Mouse (Mus musculus) midbrain, embryonic 16.5 days (tissue): ENCODE measurements around the gene Sec22a. TPM values are rescaled to one million over a fixed set of nuclear protein-coding genes. Genes with fewer than 3 reads are reported as not detected.

ENCODE experiments used
- ATAC-seq: fragments of 200-750 bp; cut with Nextera tagmentation; 2 replicates; pipeline ENCODE4 v1.8.0; 2017; ENCODE audit warnings: moderate TSS enrichment
- H3K27ac ChIP-seq: fragments of 300-500 bp; sonication (generic); 2 replicates; pipeline ENCODE4 v1.5.1; 2014; ENCODE audit warnings: mild to moderate bottlenecking, low read length, mixed read lengths
- H3K27me3 ChIP-seq: fragments of 300-500 bp; sonication (generic); 2 replicates; pipeline ENCODE4 v1.6.1; 2014; ENCODE audit warnings: low read depth, low read length, mixed read lengths; ENCODE audit not compliant: control insufficient read depth, insufficient read depth
- H3K36me3 ChIP-seq: fragments of 300-500 bp; sonication (generic); 2 replicates; pipeline ENCODE4 v1.6.1; 2014; ENCODE audit warnings: mild to moderate bottlenecking, low read length, moderate library complexity, mixed read lengths; ENCODE audit not compliant: control insufficient read depth, insufficient read depth
- H3K4me1 ChIP-seq: fragments of 300-500 bp; sonication (generic); 2 replicates; pipeline ENCODE4 v1.6.1; 2014; ENCODE audit warnings: mild to moderate bottlenecking, low read length, mixed read lengths; ENCODE audit not compliant: control insufficient read depth, insufficient read depth
- H3K4me2 ChIP-seq: fragments of 300-500 bp; sonication (generic); 2 replicates; pipeline ENCODE4 v1.6.1; 2014; ENCODE audit warnings: mild to moderate bottlenecking, low read length, mixed read lengths
- H3K4me3 ChIP-seq: fragments of 300-500 bp; sonication (generic); 2 replicates; pipeline ENCODE4 v1.5.1; 2014; ENCODE audit warnings: low read depth, mild to moderate bottlenecking, low read length, moderate library complexity, mixed read lengths
- H3K9ac ChIP-seq: fragments of 300-500 bp; sonication (generic); 2 replicates; pipeline ENCODE4 v1.6.1; 2014; ENCODE audit warnings: low read depth, low read length, mixed read lengths
- H3K9me3 ChIP-seq: fragments of 300-500 bp; sonication (generic); replicated peaks from 2 replicates; pipeline ENCODE4 v1.6.1; 2014; ENCODE audit warnings: mild to moderate bottlenecking, low read length, mixed read lengths; ENCODE audit not compliant: control insufficient read depth, poor library complexity, severe bottlenecking
- WGBS: fragments of 180-500 bp; shearing (Covaris S2); extraction: QIAGEN DNeasy Blood & Tissue Kit; methylation state at CpG from one replicate; pipeline ENCODE4 v1.1.7; 2014; 5-methylcytosine and 5-hydroxymethylcytosine counted together
- polyA plus RNA-seq: library from polyadenylated mRNA; unstranded; fragments of >200 nt; fragmentation: Nextera tagmentation; extraction: Ambion mirVana; gene quantifications from 2 replicates; pipeline ENCODE4 v1.2.1, GENCODE M21; 2015

Gene Sec22a
- polyA plus RNA-seq, 1 experiment from 2014 or later, result 40.4 TPM

DNA sequence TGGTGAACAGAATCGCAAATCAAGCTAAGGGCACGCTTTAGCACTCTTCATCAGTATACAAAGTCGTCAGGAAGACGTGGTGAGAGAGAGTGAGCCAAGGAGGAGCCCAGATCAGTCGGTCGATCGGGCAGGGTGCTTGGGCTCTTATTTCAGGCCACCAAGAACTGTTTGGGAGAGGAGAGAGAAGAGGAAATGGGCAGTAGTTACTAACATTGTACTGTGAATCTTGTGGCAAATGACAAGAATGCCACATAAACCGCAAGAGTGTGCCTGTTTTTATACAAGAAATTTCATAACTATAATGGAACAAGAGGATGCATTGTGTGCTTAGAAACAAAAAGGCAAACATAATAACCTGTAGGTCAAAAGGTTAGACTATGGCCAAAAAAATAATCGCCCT lies 16.3 kb upstream of the Sec22a start:
- no peaks in the 10 kb centered on the region for H3K36me3 ChIP-seq
- H3K9ac ChIP-seq, result no peak overlapping the region
- H3K4me1 ChIP-seq, result no peaks in the 10 kb centered on the region
- ATAC-seq, result no peak
- no peak overlapping the region for H3K27ac ChIP-seq
- no peak overlapping the region for H3K4me2 ChIP-seq
- WGBS, result 82% methylated on average over 9 of the region's 9 CpGs
- H3K4me3 ChIP-seq, result no peak overlapping the region
- H3K9me3 ChIP-seq, result no peaks in the 10 kb centered on the region
- no peaks in the 10 kb centered on the region for H3K27me3 ChIP-seq

- no peaks in the 10 kb centered on the region for H3K4me1 ChIP-seq
- no peak overlapping the region for H3K9ac ChIP-seq
- no peak overlapping the region for H3K4me3 ChIP-seq
- H3K36me3 ChIP-seq, result no peaks in the 10 kb centered on the region
- no peak overlapping the region for H3K4me2 ChIP-seq
- 85% methylated on average over 3 of the region's 3 CpGs for WGBS
- no peaks in the 10 kb centered on the region for H3K9me3 ChIP-seq
- no peak overlapping the region for H3K27ac ChIP-seq
- no peak for ATAC-seq
- no peaks in the 10 kb centered on the region for H3K27me3 ChIP-seq
Observed at GRCm38 (mm10) chr16:35379344-35379743, 15.6 kb upstream of the Sec22a start.

GRCm38 (mm10) chr16:35364063-35364428 lies 328 bp upstream of the Sec22a start:
- Histone ChIP-seq H3K9me3 (no peaks in the 10 kb centered on the region), H3K4me3 (peak overlapping the region; percentile 71), H3K4me1 (peaks cover 12% of the 10 kb centered on the region), H3K36me3 (peaks cover 3% of the 10 kb centered on the region), H3K9ac (peak overlapping the region; percentile 64), H3K4me2 (peak overlapping the region; percentile 61), H3K27ac (peak overlapping the region; percentile 79), H3K27me3 (no peaks in the 10 kb centered on the region)
- ATAC-seq, result no peak
- WGBS, result 0% methylated on average over 7 of the region's 7 CpGs

DNA sequence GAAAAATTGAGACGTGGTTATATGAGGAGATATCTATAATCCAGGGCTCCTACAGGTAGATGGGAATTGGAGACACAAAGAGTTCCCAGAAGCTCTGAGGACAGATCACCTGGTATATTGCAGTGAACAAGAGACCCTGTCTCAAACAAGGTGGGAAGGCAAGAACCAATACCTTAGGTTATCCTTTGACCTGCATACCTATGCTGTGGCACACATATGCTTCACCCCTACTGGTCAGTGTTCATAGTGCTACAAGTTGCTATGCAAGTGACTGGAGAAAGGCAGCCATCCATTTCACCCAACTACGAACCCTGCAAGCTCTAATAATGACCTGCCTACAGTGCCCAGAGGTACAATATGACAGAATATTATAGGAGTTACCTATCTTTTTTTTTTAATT lies 1.5 kb downstream of the Sec22a start:
- Histone ChIP-seq H3K4me1 (peaks cover 12% of the 10 kb centered on the region), H3K27ac (no peak overlapping the region), H3K4me3 (no peak overlapping the region), H3K9me3 (no peaks in the 10 kb centered on the region), H3K27me3 (no peaks in the 10 kb centered on the region), H3K4me2 (no peak overlapping the region), H3K36me3 (peaks cover 3% of the 10 kb centered on the region), H3K9ac (no peak overlapping the region)
- ATAC-seq, result no peak
- WGBS, result 89% methylated on average over 2 of the region's 2 CpGs

GRCm38 (mm10) chr16:35360593-35360992 lies 3.1 kb downstream of the Sec22a start:
- Histone ChIP-seq H3K4me2 (no peak overlapping the region), H3K9ac (no peak overlapping the region), H3K4me3 (no peak overlapping the region), H3K9me3 (no peaks in the 10 kb centered on the region), H3K27ac (no peak overlapping the region), H3K27me3 (no peaks in the 10 kb centered on the region), H3K36me3 (peaks cover 3% of the 10 kb centered on the region), H3K4me1 (peaks cover 12% of the 10 kb centered on the region)
- ATAC-seq, result no peak
- 29% methylated on average over 6 of the region's 6 CpGs for WGBS

DNA sequence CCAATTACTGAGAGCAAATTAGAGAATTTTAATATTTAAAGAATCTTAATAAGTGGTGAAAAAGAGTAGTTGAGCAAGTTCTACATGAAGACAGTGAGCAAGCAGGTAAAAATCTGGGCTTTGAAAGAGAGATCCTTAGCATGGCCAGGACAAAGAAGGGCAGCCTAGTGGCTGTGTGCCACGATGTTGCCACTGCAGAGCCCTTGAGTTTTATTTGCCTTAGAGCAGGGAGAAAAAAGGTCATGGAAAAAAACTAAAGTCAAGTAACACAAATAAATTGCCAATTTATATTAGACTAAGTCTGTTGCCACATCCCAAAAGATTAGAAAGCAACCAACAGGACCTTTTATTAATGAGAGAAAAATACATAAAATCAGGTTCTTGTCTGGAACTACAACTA lies 6.3 kb downstream of the Sec22a start:
- ATAC-seq, result no peak

DNA sequence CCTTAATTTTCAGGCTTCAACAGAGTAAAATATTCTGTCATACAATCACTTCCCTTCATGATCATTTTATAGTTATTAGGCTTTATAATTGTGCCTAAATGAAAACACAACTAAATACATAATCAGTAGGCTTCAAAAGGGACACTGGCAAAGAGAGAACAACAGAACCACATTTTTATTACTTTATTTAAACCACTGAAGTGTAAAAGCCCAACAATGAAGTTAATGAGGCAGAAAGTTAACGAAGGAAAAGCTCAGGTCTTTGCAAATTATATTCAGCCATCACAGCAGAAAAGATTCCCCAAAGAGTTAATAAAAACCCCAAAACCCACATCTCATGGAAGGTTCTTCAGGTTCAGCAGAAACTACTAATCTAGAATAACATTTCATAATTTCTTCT lies 33.3 kb downstream of the Sec22a start:
- Histone ChIP-seq H3K4me2 (no peak overlapping the region), H3K27ac (no peak overlapping the region), H3K36me3 (no peaks in the 10 kb centered on the region), H3K27me3 (no peaks in the 10 kb centered on the region), H3K9me3 (no peaks in the 10 kb centered on the region), H3K9ac (no peak overlapping the region), H3K4me3 (no peak overlapping the region), H3K4me1 (no peaks in the 10 kb centered on the region)
- no peak for ATAC-seq
- WGBS, result 42% methylated on average over 1 of the region's 1 CpGs

More for the DNA sequence above, 6.3 kb downstream of the Sec22a start:
- no peak overlapping the region for H3K9ac ChIP-seq
- H3K36me3 ChIP-seq, result peaks cover 5% of the 10 kb centered on the region
- H3K27me3 ChIP-seq, result no peaks in the 10 kb centered on the region
- H3K4me3 ChIP-seq, result no peak overlapping the region
- no peaks in the 10 kb centered on the region for H3K9me3 ChIP-seq
- no peak overlapping the region for H3K27ac ChIP-seq
- peaks cover 2% of the 10 kb centered on the region for H3K4me1 ChIP-seq
- H3K4me2 ChIP-seq, result no peak overlapping the region
- WGBS, result 87% methylated on average over 1 of the region's 1 CpGs

DNA sequence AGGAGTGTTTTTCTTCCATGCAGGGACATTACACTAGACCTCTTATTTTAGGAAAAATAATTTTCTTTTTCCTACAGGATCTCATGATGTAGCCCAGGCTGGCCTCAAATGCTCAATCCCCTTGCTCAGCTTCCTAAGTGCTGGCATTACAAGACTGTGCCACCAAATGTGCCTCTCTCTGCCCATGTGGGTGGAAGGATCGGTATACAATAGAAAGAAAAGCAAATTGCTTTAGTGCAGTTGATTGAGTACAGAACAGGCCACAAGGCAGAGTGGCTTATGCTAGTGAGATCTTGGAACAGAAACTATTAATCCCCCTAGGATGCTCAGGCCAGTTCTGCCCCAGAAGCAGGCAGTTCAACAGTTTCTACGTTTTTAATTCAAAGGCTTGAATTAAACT lies 43.9 kb downstream of the Sec22a start:
- Histone ChIP-seq H3K4me1 (no peaks in the 10 kb centered on the region), H3K27me3 (no peaks in the 10 kb centered on the region), H3K4me3 (no peak overlapping the region), H3K27ac (no peak overlapping the region), H3K36me3 (no peaks in the 10 kb centered on the region), H3K4me2 (no peak overlapping the region), H3K9me3 (no peaks in the 10 kb centered on the region), H3K9ac (no peak overlapping the region)
- ATAC-seq, result 0 out of 2 replicates have a peak, but pooled peaks have one; percentile 36
- WGBS, result 79% methylated on average over 2 of the region's 2 CpGs

- Histone ChIP-seq H3K27me3 (no peaks in the 10 kb centered on the region), H3K27ac (no peak overlapping the region), H3K4me1 (no peaks in the 10 kb centered on the region), H3K9ac (no peak overlapping the region), H3K4me2 (no peak overlapping the region), H3K36me3 (no peaks in the 10 kb centered on the region), H3K4me3 (no peak overlapping the region), H3K9me3 (no peaks in the 10 kb centered on the region)
- 21% methylated on average over 4 of the region's 4 CpGs for WGBS
- ATAC-seq, result peak; percentile 88
Observed at GRCm38 (mm10) chr16:35319335-35319734, 44.4 kb downstream of the Sec22a start.

DNA sequence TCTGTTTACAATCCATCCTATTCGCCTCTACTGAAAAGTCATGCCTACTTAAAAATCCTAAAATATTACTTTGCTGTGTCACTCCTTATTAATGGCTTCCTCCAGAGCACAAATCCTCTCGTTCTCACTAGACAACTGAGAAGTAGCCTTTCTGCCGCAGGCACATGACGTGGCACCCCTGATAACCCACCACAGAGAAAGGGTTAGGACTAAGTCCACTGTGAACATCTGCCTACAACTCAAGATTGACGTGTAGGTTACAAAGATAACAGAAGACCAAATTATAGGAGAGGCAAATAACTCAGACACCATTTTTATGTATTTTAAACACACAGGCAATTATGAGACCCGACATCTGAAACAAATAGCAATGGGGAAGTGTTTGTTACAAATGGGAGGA lies 45.3 kb downstream of the Sec22a start:
- WGBS, result 89% methylated on average over 6 of the region's 6 CpGs
- Histone ChIP-seq H3K4me2 (no peak overlapping the region), H3K4me1 (no peaks in the 10 kb centered on the region)

More for the DNA sequence above, 45.3 kb downstream of the Sec22a start:
- no peaks in the 10 kb centered on the region for H3K27me3 ChIP-seq
- H3K4me3 ChIP-seq, result no peak overlapping the region
- H3K9ac ChIP-seq, result no peak overlapping the region
- no peak overlapping the region for H3K27ac ChIP-seq
- 0 out of 2 replicates have a peak, but pooled peaks cover 2% of the 10 kb centered on the region for H3K36me3 ChIP-seq
- no peak for ATAC-seq
- no peaks in the 10 kb centered on the region for H3K9me3 ChIP-seq
